Mouse (Mus musculus) erythroblast, embryonic 14.5 days (primary cell): Measurements from ENCODE around the gene Olfr718-ps1.

Experiments used
- GATA1 ChIP-seq: IDR thresholded peaks from 2 replicates; pipeline ENCODE4 v1.6.1; 2012; ENCODE audit warnings: low read length, inconsistent platforms, mixed read lengths
- TAL1 ChIP-seq: IDR thresholded peaks from 3 replicates; pipeline ENCODE4 v1.6.1; 2012; ENCODE audit warnings: low read length, inconsistent platforms, mixed read lengths

GRCm38 (mm10) chr5:143125601-143126000, 21.8 kb downstream of the Olfr718-ps1 start:
- TF ChIP-seq TAL1 (no peak), GATA1 (no peak)
